Mouse (Mus musculus): Measurements from ENCODE around the gene Mfap1b.

DNA sequence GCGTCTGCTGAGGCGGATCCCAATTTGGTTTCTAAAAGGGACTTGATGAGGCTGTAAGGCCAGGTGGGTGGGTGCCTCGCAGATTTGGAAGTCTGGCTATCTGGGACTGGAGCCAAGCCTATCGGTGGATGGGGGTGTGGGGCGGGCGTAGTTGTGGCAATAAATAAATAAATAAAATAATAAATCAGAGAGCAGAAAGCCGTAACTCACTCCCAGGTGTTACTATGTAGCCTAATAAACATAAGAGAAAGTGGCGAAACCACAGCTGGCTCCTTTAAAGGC lies 30.9 kb downstream of the Mfap1b start:
- TF ChIP-seq CTCF (IDR thresholded peaks at IDR 0.05; ENCODE audit: low read depth) (no peak), EP300 (IDR thresholded peaks at IDR 0.05; ENCODE audit: low read depth) (no peak)
